Mouse (Mus musculus) midbrain, embryonic 13.5 days (tissue): ENCODE results near the gene Smyd2. TPM values are rescaled to one million over a fixed set of nuclear protein-coding genes. Genes with fewer than 3 reads are reported as not detected.

Experiments used
- ATAC-seq: fragments of 200-750 bp; cut with Nextera tagmentation; 2 replicates; pipeline ENCODE4 v1.8.0; 2017; ENCODE audit warnings: mild to moderate bottlenecking, moderate TSS enrichment, moderate library complexity
- H3K27ac ChIP-seq: fragments of 300-500 bp; sonication (generic); 2 replicates; pipeline ENCODE4 v1.5.1; 2015; ENCODE audit warnings: inconsistent platforms, mild to moderate bottlenecking, moderate library complexity
- H3K27me3 ChIP-seq: fragments of 300-500 bp; sonication (generic); 2 replicates; pipeline ENCODE4 v1.6.1; 2015; ENCODE audit warnings: mild to moderate bottlenecking, inconsistent platforms
- H3K36me3 ChIP-seq: fragments of 300-500 bp; sonication (generic); 2 replicates; pipeline ENCODE4 v1.6.1; 2015; ENCODE audit warnings: mild to moderate bottlenecking, inconsistent platforms
- H3K4me1 ChIP-seq: fragments of 300-500 bp; sonication (generic); replicated peaks from 2 replicates; pipeline ENCODE4 v1.6.1; 2015; ENCODE audit warnings: inconsistent platforms
- H3K4me2 ChIP-seq: fragments of 300-500 bp; sonication (generic); replicated peaks from 2 replicates; pipeline ENCODE4 v1.6.1; 2015; ENCODE audit warnings: moderate library complexity, mild to moderate bottlenecking, inconsistent platforms
- H3K4me3 ChIP-seq: fragments of 300-500 bp; sonication (generic); replicated peaks from 2 replicates; pipeline ENCODE4 v1.5.1; 2015; ENCODE audit warnings: mild to moderate bottlenecking, inconsistent platforms
- H3K9ac ChIP-seq: fragments of 300-500 bp; sonication (generic); replicated peaks from 2 replicates; pipeline ENCODE4 v1.6.1; 2015; ENCODE audit warnings: mild to moderate bottlenecking, inconsistent platforms
- H3K9me3 ChIP-seq: fragments of 300-500 bp; sonication (generic); 2 replicates; pipeline ENCODE4 v1.6.1; 2016; ENCODE audit warnings: mild to moderate bottlenecking, inconsistent platforms
- WGBS: fragments of 180-500 bp; shearing (Covaris S2); methylation state at CpG from one replicate; pipeline ENCODE4 v1.1.7; 2015; 5-methylcytosine and 5-hydroxymethylcytosine counted together
- polyA plus RNA-seq: library from polyadenylated mRNA; unstranded; fragments of >200 nt; fragmentation: Nextera tagmentation; extraction: Ambion mirVana; gene quantifications from 2 replicates; pipeline ENCODE4 v1.2.1, GENCODE M21; 2015

The Smyd2 gene
- polyA plus RNA-seq, 1 experiment from 2014 or later = 44.2 TPM

- WGBS = 40% methylated on average over 18 of the region's 18 CpGs
Observed at GRCm38 (mm10) chr1:189883531-189884170, 38.5 kb downstream of the Smyd2 start.

DNA sequence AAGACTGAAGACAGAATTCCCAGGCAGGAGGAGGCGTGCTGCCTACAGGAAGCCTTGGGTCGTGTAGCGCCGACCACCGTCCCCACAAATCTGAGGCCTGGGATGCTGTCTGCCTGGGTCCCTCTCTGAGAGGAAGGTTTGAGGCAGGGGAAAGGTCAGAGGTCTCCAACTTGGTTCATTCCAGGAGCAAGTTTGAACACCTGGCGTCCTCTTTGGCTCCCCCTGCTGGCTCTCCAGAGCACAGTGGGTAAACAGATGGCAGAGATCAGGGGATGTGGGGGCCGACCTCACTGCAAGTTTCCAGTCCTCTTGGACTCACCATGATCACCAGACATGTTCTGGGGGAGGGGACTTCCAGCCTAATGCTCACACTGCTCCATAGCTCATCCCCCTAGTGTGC lies 39.3 kb downstream of the Smyd2 start:
- ATAC-seq = peak; percentile 29; the same call in 1 of the 2 replicates
- H3K4me3 ChIP-seq = no peak overlapping the region
- no peaks in the 10 kb centered on the region for H3K9me3 ChIP-seq
- no peak overlapping the region for H3K27ac ChIP-seq
- H3K9ac ChIP-seq = no peak overlapping the region
- 57% methylated on average over 7 of the region's 7 CpGs for WGBS
- H3K36me3 ChIP-seq = no peaks in the 10 kb centered on the region
- H3K27me3 ChIP-seq = 0 out of 2 replicates have a peak, but pooled peaks cover 3% of the 10 kb centered on the region
- H3K4me1 ChIP-seq = peaks cover 17% of the 10 kb centered on the region
- no peak overlapping the region for H3K4me2 ChIP-seq

More at GRCm38 (mm10) chr1:189883531-189884170, 38.5 kb downstream of the Smyd2 start:
- Histone ChIP-seq H3K9me3 (no peaks in the 10 kb centered on the region), H3K36me3 (no peaks in the 10 kb centered on the region), H3K27me3 (0 out of 2 replicates have a peak, but pooled peaks cover 3% of the 10 kb centered on the region), H3K27ac (no peak overlapping the region), H3K9ac (no peak overlapping the region), H3K4me3 (no peak overlapping the region), H3K4me1 (peaks cover 17% of the 10 kb centered on the region), H3K4me2 (no peak overlapping the region)
- ATAC-seq = peak; percentile 21; the same call in 1 of the 2 replicates

DNA sequence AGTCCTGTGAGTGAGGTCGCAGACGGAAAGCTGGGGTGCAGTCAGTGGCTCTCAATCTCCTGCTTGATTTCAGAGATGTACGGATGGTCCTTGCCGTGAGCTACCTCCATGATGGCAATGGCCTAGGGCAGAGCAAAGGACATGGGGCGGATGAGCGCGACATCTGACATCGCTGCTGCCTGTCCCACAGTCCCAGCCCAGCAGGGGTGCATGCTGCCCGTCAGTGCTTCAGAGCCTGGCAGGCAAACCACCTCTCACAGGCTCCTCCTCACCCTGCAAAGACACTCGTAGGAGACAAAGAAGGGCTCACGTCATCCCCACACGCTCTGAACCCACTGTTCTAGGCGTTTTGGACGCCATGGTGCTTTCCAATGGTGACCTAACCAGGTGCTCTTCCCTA lies 41.4 kb downstream of the Smyd2 start:
- no peaks in the 10 kb centered on the region for H3K36me3 ChIP-seq
- 72% methylated on average over 14 of the region's 14 CpGs for WGBS

DNA sequence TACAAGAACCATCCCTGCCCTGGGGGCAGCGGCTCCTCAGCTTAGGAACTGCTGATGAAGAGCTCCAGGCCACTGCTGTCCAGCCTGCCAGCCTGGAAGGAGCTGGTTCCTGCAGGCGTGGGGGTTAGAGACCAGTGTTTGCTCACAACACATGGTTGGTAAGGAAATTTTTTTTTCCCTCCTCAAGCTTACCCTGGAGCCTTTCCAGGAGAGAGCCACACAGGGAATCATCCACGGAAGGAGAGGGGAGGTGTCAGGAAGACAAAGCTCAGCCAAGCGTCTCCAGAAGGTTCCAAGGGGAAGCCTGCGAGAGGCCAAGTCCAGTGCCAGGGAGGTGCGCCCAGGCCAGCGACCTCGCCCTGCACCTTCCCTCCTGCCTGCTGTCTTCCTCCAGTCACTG lies 42.2 kb downstream of the Smyd2 start:
- no peaks in the 10 kb centered on the region for H3K27me3 ChIP-seq
- no peak overlapping the region for H3K4me3 ChIP-seq
- H3K36me3 ChIP-seq = no peaks in the 10 kb centered on the region
- no peaks in the 10 kb centered on the region for H3K9me3 ChIP-seq
- H3K4me1 ChIP-seq = peaks cover 13% of the 10 kb centered on the region
- no peak overlapping the region for H3K4me2 ChIP-seq
- H3K27ac ChIP-seq = no peak overlapping the region
- 82% methylated on average over 8 of the region's 8 CpGs for WGBS
- no peak overlapping the region for H3K9ac ChIP-seq
- ATAC-seq = no peak

More for the DNA sequence above, 41.4 kb downstream of the Smyd2 start:
- 0 out of 2 replicates have a peak, but pooled peaks cover 2% of the 10 kb centered on the region for H3K27me3 ChIP-seq
- H3K9ac ChIP-seq = no peak overlapping the region
- H3K27ac ChIP-seq = no peak overlapping the region
- peaks cover 17% of the 10 kb centered on the region for H3K4me1 ChIP-seq
- no peak overlapping the region for H3K4me3 ChIP-seq
- no peak overlapping the region for H3K4me2 ChIP-seq
- no peak for ATAC-seq
- H3K9me3 ChIP-seq = no peaks in the 10 kb centered on the region

- H3K9ac ChIP-seq = no peak overlapping the region
- no peaks in the 10 kb centered on the region for H3K36me3 ChIP-seq
- no peak overlapping the region for H3K4me3 ChIP-seq
- no peak overlapping the region for H3K4me2 ChIP-seq
- no peaks in the 10 kb centered on the region for H3K9me3 ChIP-seq
- peaks cover 6% of the 10 kb centered on the region; the same call in 1 of the 2 replicates for H3K4me1 ChIP-seq
- 78% methylated on average over 2 of the region's 2 CpGs for WGBS
- H3K27ac ChIP-seq = no peak overlapping the region
- H3K27me3 ChIP-seq = no peaks in the 10 kb centered on the region
- ATAC-seq = no peak
Observed at GRCm38 (mm10) chr1:189879212-189879611, 43.0 kb downstream of the Smyd2 start.

GRCm38 (mm10) chr1:189876162-189876561 lies 46.0 kb downstream of the Smyd2 start:
- no peaks in the 10 kb centered on the region for H3K36me3 ChIP-seq
- no peak overlapping the region for H3K4me3 ChIP-seq
- no peak for ATAC-seq
- no peak overlapping the region for H3K27ac ChIP-seq
- H3K27me3 ChIP-seq = no peaks in the 10 kb centered on the region
- no peak overlapping the region for H3K9ac ChIP-seq
- WGBS = 83% methylated on average over 8 of the region's 8 CpGs
- no peak overlapping the region for H3K4me2 ChIP-seq
- no peaks in the 10 kb centered on the region for H3K9me3 ChIP-seq
- 0 out of 2 replicates have a peak, but pooled peaks cover 2% of the 10 kb centered on the region for H3K4me1 ChIP-seq

GRCm38 (mm10) chr1:189875439-189875861 lies 46.7 kb downstream of the Smyd2 start:
- Histone ChIP-seq H3K4me2 (no peak overlapping the region), H3K36me3 (no peaks in the 10 kb centered on the region), H3K27ac (no peak overlapping the region), H3K27me3 (no peaks in the 10 kb centered on the region), H3K9ac (no peak overlapping the region), H3K4me3 (no peak overlapping the region), H3K4me1 (0 out of 2 replicates have a peak, but pooled peaks cover 2% of the 10 kb centered on the region), H3K9me3 (no peaks in the 10 kb centered on the region)
- no peak for ATAC-seq
- 54% methylated on average over 6 of the region's 6 CpGs for WGBS

DNA sequence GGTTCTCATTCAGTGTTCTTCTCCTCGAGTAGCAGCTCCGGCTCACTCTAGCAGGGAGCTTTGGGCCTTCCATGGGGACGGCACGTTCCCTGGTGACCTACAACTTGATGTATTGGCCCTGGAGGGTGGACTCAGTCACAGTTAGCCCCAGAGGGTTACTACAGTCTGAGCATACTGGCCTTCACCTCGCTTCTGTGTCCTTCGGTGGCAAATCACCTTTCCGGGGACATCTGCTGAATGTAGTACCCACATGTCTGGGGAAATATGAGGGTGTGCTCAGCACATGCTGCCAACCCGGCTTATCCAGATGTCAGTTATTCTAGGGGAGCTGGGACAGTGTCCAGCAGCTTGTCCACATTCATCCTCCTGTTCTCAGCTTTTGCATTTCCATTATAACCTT lies 48.6 kb downstream of the Smyd2 start:
- Histone ChIP-seq H3K27me3 (no peaks in the 10 kb centered on the region), H3K4me1 (no peaks in the 10 kb centered on the region), H3K9ac (no peak overlapping the region), H3K4me2 (no peak overlapping the region), H3K4me3 (no peak overlapping the region), H3K9me3 (no peaks in the 10 kb centered on the region), H3K27ac (no peak overlapping the region), H3K36me3 (no peaks in the 10 kb centered on the region)
- WGBS = 90% methylated on average over 8 of the region's 8 CpGs
- ATAC-seq = no peak

- no peak for ATAC-seq
- no peak overlapping the region for H3K4me2 ChIP-seq
- H3K27me3 ChIP-seq = no peaks in the 10 kb centered on the region
- no peak overlapping the region for H3K9ac ChIP-seq
- H3K4me3 ChIP-seq = no peak overlapping the region
- no peaks in the 10 kb centered on the region for H3K4me1 ChIP-seq
- 78% methylated on average over 4 of the region's 4 CpGs for WGBS
- H3K27ac ChIP-seq = 0 out of 2 replicates have a peak overlapping the region, but pooled peaks have one; percentile 26
- H3K36me3 ChIP-seq = no peaks in the 10 kb centered on the region
- H3K9me3 ChIP-seq = no peaks in the 10 kb centered on the region
Observed at GRCm38 (mm10) chr1:189872050-189872449, 50.1 kb downstream of the Smyd2 start.

GRCm38 (mm10) chr1:189871625-189872024 lies 50.5 kb downstream of the Smyd2 start:
- H3K36me3 ChIP-seq = no peaks in the 10 kb centered on the region
- no peaks in the 10 kb centered on the region for H3K9me3 ChIP-seq
- WGBS = 89% methylated on average over 8 of the region's 8 CpGs
- no peak for ATAC-seq
- no peaks in the 10 kb centered on the region for H3K4me1 ChIP-seq
- H3K27ac ChIP-seq = 0 out of 2 replicates have a peak overlapping the region, but pooled peaks have one; percentile 26
- H3K9ac ChIP-seq = no peak overlapping the region
- H3K4me3 ChIP-seq = no peak overlapping the region
- no peak overlapping the region for H3K4me2 ChIP-seq
- no peaks in the 10 kb centered on the region for H3K27me3 ChIP-seq

DNA sequence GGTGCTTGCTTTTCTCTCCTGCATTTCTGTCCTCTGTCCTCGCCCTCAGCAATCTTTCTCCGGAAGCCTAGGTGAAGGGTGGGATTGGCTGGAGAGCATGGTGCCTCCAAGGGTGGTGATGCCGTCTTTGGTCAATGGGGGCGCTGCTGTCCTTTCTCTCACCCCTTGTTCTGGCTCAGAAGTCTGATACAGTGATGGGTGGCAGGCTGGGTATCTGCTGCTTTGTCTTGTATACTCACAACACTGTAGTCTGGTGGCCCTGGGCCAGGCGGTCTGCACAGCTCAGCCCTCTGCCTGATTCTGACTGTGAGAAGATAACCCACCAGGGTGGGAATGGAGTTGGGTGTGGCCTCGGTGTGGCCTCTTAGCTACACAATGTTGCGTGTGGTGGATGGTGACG lies 51.6 kb downstream of the Smyd2 start:
- Histone ChIP-seq H3K4me3 (no peak overlapping the region), H3K4me2 (no peak overlapping the region), H3K27me3 (no peaks in the 10 kb centered on the region), H3K9me3 (no peaks in the 10 kb centered on the region), H3K9ac (no peak overlapping the region), H3K27ac (no peak overlapping the region), H3K4me1 (peaks cover 2% of the 10 kb centered on the region), H3K36me3 (no peaks in the 10 kb centered on the region)
- WGBS = 89% methylated on average over 8 of the region's 8 CpGs
- ATAC-seq = no peak

DNA sequence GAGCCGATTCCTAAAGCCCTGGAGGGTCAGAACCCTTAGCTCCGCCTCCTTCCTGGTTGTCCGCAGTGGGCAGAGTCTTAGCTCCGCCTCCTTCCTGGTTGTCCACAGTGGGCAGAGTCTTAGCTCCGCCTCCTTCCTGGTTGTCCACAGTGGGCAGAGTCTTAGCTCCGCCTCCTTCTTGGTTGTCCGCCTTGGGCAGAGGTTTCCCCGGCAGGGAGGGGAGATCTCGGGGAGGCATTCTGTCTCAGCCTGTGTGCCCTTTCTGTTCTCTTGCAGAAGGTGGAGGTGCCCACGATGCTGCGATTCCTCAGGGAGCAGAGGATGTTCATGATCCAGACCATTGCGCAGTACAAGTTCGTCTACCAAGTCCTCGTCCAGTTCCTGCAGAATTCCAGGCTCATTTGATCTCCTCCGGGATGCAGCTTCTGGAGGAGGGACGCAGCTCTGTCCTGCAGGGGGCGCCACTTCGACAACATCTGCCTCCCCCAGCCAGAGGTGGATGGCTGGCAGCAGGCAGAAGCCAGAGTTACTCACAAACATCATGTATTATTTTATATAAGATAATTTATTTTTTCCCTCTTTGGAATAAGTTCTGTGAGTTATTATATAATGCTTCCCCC lies 52.4 kb downstream of the Smyd2 start:
- no peak for ATAC-seq
- Histone ChIP-seq H3K9ac (no peak overlapping the region), H3K4me1 (peaks cover 9% of the 10 kb centered on the region), H3K27ac (no peak overlapping the region), H3K4me3 (no peak overlapping the region), H3K9me3 (no peaks in the 10 kb centered on the region), H3K36me3 (no peaks in the 10 kb centered on the region), H3K27me3 (no peaks in the 10 kb centered on the region), H3K4me2 (no peak overlapping the region)
- WGBS = 92% methylated on average over 18 of the region's 18 CpGs
